Mouse (Mus musculus): ENCODE measurements around the gene Hist1h2be. TPM values are rescaled to one million over a fixed set of nuclear protein-coding genes. Genes with fewer than 3 reads are reported as not detected.
"Not testable (repeated sequence)": the region's sequence is repeated elsewhere in the genome, so short reads cannot be mapped to it uniquely, and the experiment has no call there.

Hist1h2be gene
- total and polyA plus RNA-seq, 2 experiments: 0.28 to 5.4 TPM

- H3K27me3 ChIP-seq (ENCODE audit: control insufficient read depth, insufficient read depth, low read length): no peaks in the 10 kb centered on the region
- H3K36me3 ChIP-seq (ENCODE audit: control insufficient read depth, insufficient read depth, low read length): no peaks in the 10 kb centered on the region
- no peak for DNase-seq (ENCODE audit: extremely low read depth, low read depth, low spot score)
- WGBS: 44% methylated on average over 8 of the region's 8 CpGs
- no peak overlapping the region for H3K9ac ChIP-seq (ENCODE audit: low read depth, low read length)
- no peak overlapping the region for H3K4me3 ChIP-seq (ENCODE audit: insufficient read depth, low read depth, low read length)
- TF ChIP-seq CTCF (IDR thresholded peaks at IDR 0.05; ENCODE audit: low read depth, low read length) (no peak), POLR2A (IDR thresholded peaks at IDR 0.05; ENCODE audit: extremely low read depth, insufficient read depth, low read length) (no peak)
- no peak overlapping the region for H3K27ac ChIP-seq (replicated peaks; ENCODE audit: insufficient read depth, low read depth, low read length)
- no peaks in the 10 kb centered on the region for H3K79me2 ChIP-seq (ENCODE audit: control insufficient read depth, insufficient read depth, low read length)
- no peaks in the 10 kb centered on the region; the same call in 1 of the 2 replicates for H3K4me1 ChIP-seq (ENCODE audit: control insufficient read depth, insufficient read depth, low read length)
These were observed 68.7 kb downstream of the Hist1h2be start for GRCm38 (mm10) chr13:23551931-23552914.

- H3K4me1 ChIP-seq (ENCODE audit: control insufficient read depth, insufficient read depth, low read length); H3K79me2 ChIP-seq (ENCODE audit: control insufficient read depth, insufficient read depth, low read length); H3K27me3 ChIP-seq (ENCODE audit: control insufficient read depth, insufficient read depth, low read length); H3K36me3 ChIP-seq (ENCODE audit: control insufficient read depth, insufficient read depth, low read length); H3K27ac ChIP-seq (replicated peaks; ENCODE audit: insufficient read depth, low read depth, low read length): not testable (repeated sequence)
- peak; percentile 76 for DNase-seq (ENCODE audit: extremely low read depth, low read depth, low spot score)
- under 1% methylated on average over 47 of the region's 47 CpGs for WGBS
- TF ChIP-seq POLR2A (IDR thresholded peaks at IDR 0.05; ENCODE audit: extremely low read depth, insufficient read depth, low read length) (peak; percentile 64), CTCF (IDR thresholded peaks at IDR 0.05; ENCODE audit: low read depth, low read length) (0 out of 2 replicates have a peak, but pooled peaks have one; percentile 7)
- peak within 1 kb of the TSS; percentile 63 for H3K4me3 ChIP-seq (ENCODE audit: insufficient read depth, low read depth, low read length)
- peak within 1 kb of the TSS; percentile 54 for H3K9ac ChIP-seq (ENCODE audit: low read depth, low read length)
These were observed 69.6 kb downstream of the Hist1h2be start, which contains the start of gene Hist1h4f for GRCm38 (mm10) chr13:23551146-23551834. TSS of gene Hist1h4f (minus strand) at chr13:23551648.

- Histone ChIP-seq H3K4me3 (ENCODE audit: insufficient read depth, low read depth, low read length) (peak overlapping the region; percentile 63; the same call in 1 of the 2 replicates), H3K36me3 (ENCODE audit: control insufficient read depth, insufficient read depth, low read length) (no peaks in the 10 kb centered on the region), H3K79me2 (ENCODE audit: control insufficient read depth, insufficient read depth, low read length) (no peaks in the 10 kb centered on the region), H3K27me3 (ENCODE audit: control insufficient read depth, insufficient read depth, low read length) (no peaks in the 10 kb centered on the region), H3K27ac (replicated peaks; ENCODE audit: insufficient read depth, low read depth, low read length) (no peak overlapping the region), H3K9ac (ENCODE audit: low read depth, low read length) (no peak overlapping the region), H3K4me1 (ENCODE audit: control insufficient read depth, insufficient read depth, low read length) (no peaks in the 10 kb centered on the region; the same call in 1 of the 2 replicates)
- 11% methylated on average over 3 of the region's 3 CpGs for WGBS
- TF ChIP-seq POLR2A (IDR thresholded peaks at IDR 0.05; ENCODE audit: extremely low read depth, insufficient read depth, low read length) (no peak), CTCF (IDR thresholded peaks at IDR 0.05; ENCODE audit: low read depth, low read length) (no peak)
- DNase-seq (ENCODE audit: extremely low read depth, low read depth, low spot score): peak; percentile 23
These were observed 70.2 kb downstream of the Hist1h2be start for GRCm38 (mm10) chr13:23550761-23551145.

- Histone ChIP-seq H3K27ac (replicated peaks; ENCODE audit: insufficient read depth, low read depth, low read length) (no peak overlapping the region), H3K9ac (ENCODE audit: low read depth, low read length) (no peak overlapping the region), H3K79me2 (ENCODE audit: control insufficient read depth, insufficient read depth, low read length) (no peaks in the 10 kb centered on the region), H3K4me3 (ENCODE audit: insufficient read depth, low read depth, low read length) (no peak overlapping the region), H3K27me3 (ENCODE audit: control insufficient read depth, insufficient read depth, low read length) (no peaks in the 10 kb centered on the region), H3K4me1 (ENCODE audit: control insufficient read depth, insufficient read depth, low read length) (peaks cover 1% of the 10 kb centered on the region; the same call in 1 of the 2 replicates), H3K36me3 (ENCODE audit: control insufficient read depth, insufficient read depth, low read length) (no peaks in the 10 kb centered on the region)
- WGBS: 87% methylated on average over 5 of the region's 5 CpGs
- no peak for DNase-seq (ENCODE audit: extremely low read depth, low read depth, low spot score)
- no peak for TF ChIP-seq CTCF (IDR thresholded peaks at IDR 0.05; ENCODE audit: low read depth, low read length)
- TF ChIP-seq POLR2A (IDR thresholded peaks at IDR 0.05; ENCODE audit: extremely low read depth, insufficient read depth, low read length): no peak
These were observed 74.2 kb downstream of the Hist1h2be start for GRCm38 (mm10) chr13:23546694-23547093.

- Histone ChIP-seq H3K9ac (ENCODE audit: low read depth, low read length) (0 out of 2 replicates have a peak overlapping the region, but pooled peaks have one; percentile 54), H3K4me3 (ENCODE audit: insufficient read depth, low read depth, low read length) (peak overlapping the region; percentile 72)
- WGBS: 0% methylated on average over 11 of the region's 14 CpGs
- H3K79me2 ChIP-seq (ENCODE audit: control insufficient read depth, insufficient read depth, low read length); H3K27ac ChIP-seq (replicated peaks; ENCODE audit: insufficient read depth, low read depth, low read length); H3K36me3 ChIP-seq (ENCODE audit: control insufficient read depth, insufficient read depth, low read length); H3K4me1 ChIP-seq (ENCODE audit: control insufficient read depth, insufficient read depth, low read length); DNase-seq (ENCODE audit: extremely low read depth, low read depth, low spot score); H3K27me3 ChIP-seq (ENCODE audit: control insufficient read depth, insufficient read depth, low read length): not testable (repeated sequence)
These were observed 76.2 kb downstream of the Hist1h2be start for GRCm38 (mm10) chr13:23544787-23545120.

All from liver, adult 2 months (tissue).